Mouse (Mus musculus) megakaryocyte, embryonic 14.5 days (primary cell): ENCODE data around the gene Vmn2r92. TPM values are rescaled to one million over a fixed set of nuclear protein-coding genes. Genes with fewer than 3 reads are reported as not detected.
"Not testable (repeated sequence)": the region's sequence is repeated elsewhere in the genome, so short reads cannot be mapped to it uniquely, and the experiment has no call there.

Experiments used
- H3K27me3 ChIP-seq: replicated peaks from 2 replicates; pipeline ENCODE3; 2012; ENCODE audit warnings: inconsistent platforms
- H3K36me3 ChIP-seq: replicated peaks from 2 replicates; pipeline ENCODE3; 2012; ENCODE audit warnings: low read length, inconsistent platforms, mixed read lengths
- H3K4me1 ChIP-seq: 2 replicates; pipeline ENCODE4 v1.6.1; 2012; ENCODE audit warnings: inconsistent platforms
- H3K4me3 ChIP-seq: replicated peaks from 2 replicates; pipeline ENCODE3; 2012; ENCODE audit warnings: moderate library complexity, mild to moderate bottlenecking, inconsistent platforms
- H3K9me3 ChIP-seq: 2 replicates; pipeline ENCODE4 v1.6.1; 2012; ENCODE audit warnings: inconsistent platforms
- FLI1 ChIP-seq: IDR thresholded peaks from 2 replicates; pipeline ENCODE4 v1.6.1; 2012; ENCODE audit warnings: low read length, inconsistent platforms, mixed read lengths
- GATA1 ChIP-seq: IDR thresholded peaks from 3 replicates; pipeline ENCODE4 v1.6.1; 2012; ENCODE audit warnings: mixed read lengths, low read length, inconsistent platforms, borderline replicate concordance
- polyA plus RNA-seq: library from polyadenylated mRNA; stranded (reverse); fragments of >175 nt; gene quantifications from 2 replicates; pipeline ENCODE4 v1.2.3, GENCODE M21; 2012; ENCODE audit warnings: low replicate concordance; ENCODE audit not compliant: insufficient read depth

Gene Vmn2r92
- polyA plus RNA-seq = not detected in 2 replicates

GRCm38 (mm10) chr17:18151587-18151986, at the start of gene Vmn2r92:
TSS of gene Vmn2r92 (plus strand) at chr17:18151887.
- H3K4me1 ChIP-seq, H3K4me3 ChIP-seq, H3K9me3 ChIP-seq, H3K27me3 ChIP-seq, H3K36me3 ChIP-seq: not testable (repeated sequence)

GRCm38 (mm10) chr17:18102265-18102664, 49.4 kb upstream of the Vmn2r92 start:
- not testable (repeated sequence) for H3K4me3 ChIP-seq, H3K36me3 ChIP-seq, H3K4me1 ChIP-seq, H3K27me3 ChIP-seq, H3K9me3 ChIP-seq

GRCm38 (mm10) chr17:18161194-18161593, 9.5 kb downstream of the Vmn2r92 start:
- not testable (repeated sequence) for H3K36me3 ChIP-seq, H3K4me1 ChIP-seq, H3K4me3 ChIP-seq, H3K9me3 ChIP-seq, H3K27me3 ChIP-seq

- Histone ChIP-seq H3K27me3 (no peaks in the 10 kb centered on the region), H3K9me3 (no peaks in the 10 kb centered on the region; the same call in 1 of the 2 replicates), H3K36me3 (no peaks in the 10 kb centered on the region), H3K4me3 (no peak overlapping the region), H3K4me1 (no peaks in the 10 kb centered on the region)
- TF ChIP-seq FLI1 (no peak), GATA1 (no peak)
Observed at GRCm38 (mm10) chr17:18189732-18190131, 38.0 kb downstream of the Vmn2r92 start.

- peaks cover 18% of the 10 kb centered on the region for H3K9me3 ChIP-seq
- no peak for TF ChIP-seq GATA1
- no peak for TF ChIP-seq FLI1
- no peaks in the 10 kb centered on the region for H3K27me3 ChIP-seq
- no peak overlapping the region for H3K4me3 ChIP-seq
- H3K36me3 ChIP-seq = no peaks in the 10 kb centered on the region
- no peaks in the 10 kb centered on the region for H3K4me1 ChIP-seq
Observed at GRCm38 (mm10) chr17:18221300-18221699, 69.6 kb downstream of the Vmn2r92 start.

- H3K9me3 ChIP-seq = peaks cover 5% of the 10 kb centered on the region; the same call in 1 of the 2 replicates
- no peak overlapping the region for H3K4me3 ChIP-seq
- no peaks in the 10 kb centered on the region for H3K36me3 ChIP-seq
- TF ChIP-seq FLI1 (no peak), GATA1 (no peak)
- H3K4me1 ChIP-seq = no peaks in the 10 kb centered on the region
- no peaks in the 10 kb centered on the region for H3K27me3 ChIP-seq
Observed at GRCm38 (mm10) chr17:18231996-18232395, 80.3 kb downstream of the Vmn2r92 start.

- Histone ChIP-seq H3K27me3 (no peaks in the 10 kb centered on the region), H3K36me3 (no peaks in the 10 kb centered on the region)
- no peak for TF ChIP-seq FLI1
- no peak for TF ChIP-seq GATA1
Observed at GRCm38 (mm10) chr17:18236931-18237330, 85.2 kb downstream of the Vmn2r92 start.

More at GRCm38 (mm10) chr17:18236931-18237330, 85.2 kb downstream of the Vmn2r92 start:
- Histone ChIP-seq H3K4me1 (no peaks in the 10 kb centered on the region), H3K9me3 (peaks cover 10% of the 10 kb centered on the region; the same call in 1 of the 2 replicates), H3K4me3 (no peak overlapping the region)

Other genes with a start within 250 kb of the Vmn2r92 start
- gene Fpr-rs4, start 130.2 kb upstream of the Vmn2r92 start, polyA plus RNA-seq = not detected in 2 replicates
- gene Vmn2r124, start 102.5 kb upstream of the Vmn2r92 start, polyA plus RNA-seq = not detected in 2 replicates
- gene Vmn2r91, start 66.9 kb upstream of the Vmn2r92 start, polyA plus RNA-seq = not detected in 2 replicates
- gene Vmn2r94, start 125.9 kb downstream of the Vmn2r92 start, polyA plus RNA-seq = not detected in 2 replicates
- gene Vmn2r93, start 146.2 kb downstream of the Vmn2r92 start, polyA plus RNA-seq = not detected in 2 replicates